Mouse (Mus musculus): ENCODE results near the gene Bsn. TPM values are rescaled to one million over a fixed set of nuclear protein-coding genes. Genes with fewer than 3 reads are reported as not detected.

Bsn gene
- polyA plus RNA-seq, 1 experiment, result 1.4 TPM

DNA sequence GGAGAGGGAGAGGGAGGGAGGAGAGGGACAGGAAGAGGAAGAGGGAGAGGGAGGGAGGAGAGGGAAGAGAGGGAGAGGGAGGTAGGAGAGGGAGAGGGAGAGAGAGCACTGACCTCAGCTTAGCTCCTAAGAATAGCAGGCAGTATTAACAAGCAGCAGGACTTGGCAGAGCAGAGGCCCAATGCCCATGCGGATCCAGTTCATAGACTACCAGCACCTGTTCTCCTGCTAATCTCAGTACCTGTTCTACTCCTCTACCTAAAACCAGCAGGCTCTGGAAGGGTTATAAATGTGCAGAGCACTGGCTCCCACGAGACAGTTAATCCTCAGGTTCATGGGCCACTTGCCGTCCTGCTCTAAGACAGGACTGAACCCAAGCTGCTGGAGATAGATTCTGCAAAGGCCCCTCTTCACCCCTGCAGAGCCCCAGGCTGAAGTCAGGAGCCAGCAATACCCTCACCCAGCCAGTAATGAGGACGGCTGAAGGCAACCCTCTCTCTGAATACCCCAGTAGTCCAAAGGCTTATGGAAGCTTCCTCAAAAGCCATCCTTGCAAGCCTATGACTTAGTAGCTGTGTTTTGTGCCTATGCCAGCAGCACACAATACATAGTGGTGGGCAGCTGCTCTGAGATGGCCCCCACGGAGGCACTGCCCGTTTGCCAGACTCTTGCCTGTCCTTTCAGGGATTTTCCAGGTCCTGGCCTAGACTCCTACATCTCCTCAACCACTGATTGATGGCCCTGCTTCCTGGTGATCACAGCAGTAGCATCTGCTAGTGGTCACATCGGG, 116.8 kb downstream of the Bsn start:
- H3K36me3 ChIP-seq (ENCODE audit: control insufficient read depth, insufficient read depth, low read length), result peaks cover 26% of the 10 kb centered on the region
- H3K4me3 ChIP-seq (ENCODE audit: low read depth, low read length), result no peak overlapping the region
- H3K27ac ChIP-seq (ENCODE audit: insufficient read depth, low read depth, low read length), result no peak overlapping the region
- TF ChIP-seq CTCF (IDR thresholded peaks at IDR 0.05; ENCODE audit: extremely low read depth, insufficient read length, insufficient replicate concordance, low read depth, low read length) (no peak), POLR2A (IDR thresholded peaks at IDR 0.05; ENCODE audit: low read depth, low read length) (no peak)
- WGBS, result 68% methylated on average over 7 of the region's 7 CpGs
- peaks cover 7% of the 10 kb centered on the region; the same call in 1 of the 2 replicates for H3K4me1 ChIP-seq (ENCODE audit: control insufficient read depth, insufficient read depth, insufficient read length, low read length)
- no peaks in the 10 kb centered on the region for H3K27me3 ChIP-seq (ENCODE audit: control insufficient read depth, insufficient read depth, low read length)

DNA sequence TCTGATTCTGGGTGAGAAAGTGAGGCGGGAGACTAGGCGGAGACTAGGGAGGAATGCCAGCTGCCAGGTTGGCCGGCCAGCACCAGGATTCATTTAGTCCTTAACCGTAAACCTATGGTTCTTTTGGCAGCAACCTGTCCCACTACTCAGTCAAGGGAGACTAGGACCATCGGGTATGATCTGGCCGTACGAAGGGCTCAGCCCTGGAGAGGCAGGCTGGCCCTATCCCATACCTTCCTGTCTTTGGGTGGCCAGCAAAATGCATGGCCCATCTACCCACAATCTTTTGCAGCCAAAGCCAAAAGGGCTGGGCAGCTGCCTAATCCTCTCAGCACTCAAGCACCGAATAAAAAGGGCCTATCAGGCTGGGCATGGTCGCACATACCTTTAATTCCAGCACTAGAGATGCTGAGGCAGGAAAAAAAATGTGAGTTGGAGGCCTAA, 117.7 kb downstream of the Bsn start:
- Histone ChIP-seq H3K4me3 (ENCODE audit: low read depth, low read length) (no peak overlapping the region), H3K36me3 (ENCODE audit: control insufficient read depth, insufficient read depth, low read length) (peaks cover 26% of the 10 kb centered on the region), H3K27ac (ENCODE audit: insufficient read depth, low read depth, low read length) (no peak overlapping the region), H3K27me3 (ENCODE audit: control insufficient read depth, insufficient read depth, low read length) (no peaks in the 10 kb centered on the region), H3K4me1 (ENCODE audit: control insufficient read depth, insufficient read depth, insufficient read length, low read length) (no peaks in the 10 kb centered on the region)
- no peak for TF ChIP-seq CTCF (IDR thresholded peaks at IDR 0.05; ENCODE audit: extremely low read depth, insufficient read length, insufficient replicate concordance, low read depth, low read length)
- no peak for TF ChIP-seq POLR2A (IDR thresholded peaks at IDR 0.05; ENCODE audit: low read depth, low read length)
- 44% methylated on average over 9 of the region's 9 CpGs for WGBS

DNA sequence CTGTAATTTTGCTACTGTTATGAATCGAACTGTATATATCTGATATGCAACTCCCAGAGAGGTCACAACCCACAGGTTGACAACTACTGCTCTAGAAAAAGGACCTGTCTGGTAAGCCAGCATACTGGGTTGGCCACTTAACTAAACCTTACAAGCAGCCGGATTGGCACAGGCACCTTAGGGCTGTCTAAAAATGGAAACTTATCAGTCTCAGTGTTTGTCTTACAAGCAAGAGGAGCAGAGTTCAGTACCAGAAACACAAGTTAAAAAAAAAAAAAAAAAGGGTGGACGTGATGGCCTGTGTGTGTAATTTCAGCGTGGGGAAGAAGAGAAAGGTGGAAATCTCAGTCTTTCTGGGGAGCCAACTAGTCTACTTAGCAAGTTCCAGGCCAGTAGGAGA, 118.4 kb downstream of the Bsn start:
- TF ChIP-seq POLR2A (IDR thresholded peaks at IDR 0.05; ENCODE audit: low read depth, low read length) (no peak), CTCF (IDR thresholded peaks at IDR 0.05; ENCODE audit: extremely low read depth, insufficient read length, insufficient replicate concordance, low read depth, low read length) (no peak)
- H3K27me3 ChIP-seq (ENCODE audit: control insufficient read depth, insufficient read depth, low read length), result no peaks in the 10 kb centered on the region
- H3K36me3 ChIP-seq (ENCODE audit: control insufficient read depth, insufficient read depth, low read length), result peaks cover 26% of the 10 kb centered on the region
- WGBS, result 36% methylated on average over 4 of the region's 4 CpGs
- no peaks in the 10 kb centered on the region for H3K4me1 ChIP-seq (ENCODE audit: control insufficient read depth, insufficient read depth, insufficient read length, low read length)
- H3K4me3 ChIP-seq (ENCODE audit: low read depth, low read length), result no peak overlapping the region
- no peak overlapping the region for H3K27ac ChIP-seq (ENCODE audit: insufficient read depth, low read depth, low read length)

DNA sequence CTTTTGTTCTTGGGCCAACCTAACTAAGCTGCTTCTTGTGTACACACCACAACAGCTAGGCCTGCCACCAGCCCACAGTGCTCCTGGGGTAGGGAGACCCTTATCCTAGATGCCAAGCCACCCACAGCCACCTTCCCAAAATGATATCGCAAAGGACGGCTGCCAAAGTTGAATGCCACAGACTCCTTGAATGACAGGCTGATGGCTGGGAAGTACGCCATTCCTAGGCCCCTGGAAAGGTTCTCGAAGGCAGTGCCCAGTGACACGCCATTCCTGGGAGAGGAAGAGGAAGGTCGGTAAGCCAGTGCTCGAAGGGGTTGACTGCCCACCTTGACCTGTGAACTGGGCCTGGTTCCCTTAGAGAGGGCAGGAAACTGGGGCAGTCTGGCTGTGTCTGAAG, 120.7 kb downstream of the Bsn start:
- Histone ChIP-seq H3K27me3 (ENCODE audit: control insufficient read depth, insufficient read depth, low read length) (no peaks in the 10 kb centered on the region), H3K4me3 (ENCODE audit: low read depth, low read length) (no peak overlapping the region), H3K27ac (ENCODE audit: insufficient read depth, low read depth, low read length) (no peak overlapping the region), H3K4me1 (ENCODE audit: control insufficient read depth, insufficient read depth, insufficient read length, low read length) (no peaks in the 10 kb centered on the region), H3K36me3 (ENCODE audit: control insufficient read depth, insufficient read depth, low read length) (peaks cover 26% of the 10 kb centered on the region)
- TF ChIP-seq POLR2A (IDR thresholded peaks at IDR 0.05; ENCODE audit: low read depth, low read length) (no peak), CTCF (IDR thresholded peaks at IDR 0.05; ENCODE audit: extremely low read depth, insufficient read length, insufficient replicate concordance, low read depth, low read length) (no peak)
- WGBS, result 94% methylated on average over 7 of the region's 7 CpGs

DNA sequence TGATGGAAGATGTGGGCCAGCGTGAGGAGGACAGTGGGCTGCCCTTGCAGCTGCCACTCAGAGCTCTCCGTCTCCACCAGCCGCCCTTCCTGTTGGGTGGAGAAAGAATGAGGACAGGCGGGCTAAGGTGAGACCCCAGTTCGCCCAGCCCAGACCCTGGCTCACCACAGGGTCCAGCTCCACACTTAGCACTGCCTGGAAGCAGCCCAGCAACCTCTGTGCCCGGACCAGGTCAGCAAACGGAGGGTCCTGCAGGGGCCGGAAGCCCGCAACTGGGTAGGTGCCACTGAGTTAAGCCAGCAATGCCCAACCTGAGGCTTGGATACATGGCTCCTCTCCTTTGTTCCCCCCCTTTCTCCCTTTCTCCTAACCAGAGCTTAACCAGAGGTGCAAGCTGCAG, 121.2 kb downstream of the Bsn start:
- no peak for TF ChIP-seq CTCF (IDR thresholded peaks at IDR 0.05; ENCODE audit: extremely low read depth, insufficient read length, insufficient replicate concordance, low read depth, low read length)
- no peak for TF ChIP-seq POLR2A (IDR thresholded peaks at IDR 0.05; ENCODE audit: low read depth, low read length)
- H3K27me3 ChIP-seq (ENCODE audit: control insufficient read depth, insufficient read depth, low read length), result no peaks in the 10 kb centered on the region
- no peak overlapping the region for H3K4me3 ChIP-seq (ENCODE audit: low read depth, low read length)
- H3K4me1 ChIP-seq (ENCODE audit: control insufficient read depth, insufficient read depth, insufficient read length, low read length), result no peaks in the 10 kb centered on the region
- H3K36me3 ChIP-seq (ENCODE audit: control insufficient read depth, insufficient read depth, low read length), result peaks cover 31% of the 10 kb centered on the region
- WGBS, result 93% methylated on average over 9 of the region's 9 CpGs
- no peak overlapping the region for H3K27ac ChIP-seq (ENCODE audit: insufficient read depth, low read depth, low read length)

DNA sequence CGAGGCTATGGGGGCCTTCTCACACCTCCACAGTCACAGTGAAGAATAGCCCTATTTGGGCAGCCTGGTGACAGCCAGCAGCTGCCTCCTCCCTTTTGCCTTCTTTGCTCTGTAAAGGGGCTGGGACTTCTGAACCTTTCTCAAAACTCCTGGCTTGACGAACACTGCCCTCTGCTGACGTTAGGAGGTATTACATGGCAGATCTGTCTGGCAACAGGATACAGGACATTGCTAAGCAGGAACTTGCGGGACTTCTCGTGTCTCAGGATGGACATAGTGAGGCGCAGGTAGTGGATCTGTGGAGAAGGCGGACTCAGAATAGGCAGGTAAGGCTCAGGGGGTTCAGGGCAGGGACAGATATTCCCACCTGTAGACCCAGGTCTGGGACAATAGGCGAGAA, 122.3 kb downstream of the Bsn start:
- 25% methylated on average over 8 of the region's 8 CpGs for WGBS
- no peak overlapping the region for H3K4me3 ChIP-seq (ENCODE audit: low read depth, low read length)
- H3K4me1 ChIP-seq (ENCODE audit: control insufficient read depth, insufficient read depth, insufficient read length, low read length), result no peaks in the 10 kb centered on the region
- TF ChIP-seq POLR2A (IDR thresholded peaks at IDR 0.05; ENCODE audit: low read depth, low read length) (no peak), CTCF (IDR thresholded peaks at IDR 0.05; ENCODE audit: extremely low read depth, insufficient read length, insufficient replicate concordance, low read depth, low read length) (peak; percentile 78; the same call in 1 of the 2 replicates)
- H3K27ac ChIP-seq (ENCODE audit: insufficient read depth, low read depth, low read length), result no peak overlapping the region
- no peaks in the 10 kb centered on the region for H3K27me3 ChIP-seq (ENCODE audit: control insufficient read depth, insufficient read depth, low read length)
- peaks cover 42% of the 10 kb centered on the region for H3K36me3 ChIP-seq (ENCODE audit: control insufficient read depth, insufficient read depth, low read length)

DNA sequence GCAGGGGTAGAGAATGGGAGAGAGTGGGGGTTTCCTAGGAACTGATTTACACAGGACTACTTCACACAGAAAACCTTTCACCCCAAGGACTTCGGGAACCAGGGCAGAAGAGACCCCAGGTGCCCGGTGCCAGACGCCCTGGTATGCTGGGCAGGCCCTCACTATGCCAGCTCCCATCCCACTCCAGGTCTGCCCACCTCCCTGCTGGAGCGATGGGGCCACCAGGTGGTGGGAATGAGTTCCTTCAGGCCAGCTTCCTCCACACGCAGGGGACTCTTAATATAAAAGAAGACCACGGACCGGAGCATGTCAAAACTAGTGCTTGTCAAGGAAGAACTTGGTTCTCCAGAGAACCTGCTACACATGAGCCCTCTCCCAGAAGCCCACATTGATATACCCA, 123.0 kb downstream of the Bsn start:
- WGBS, result 87% methylated on average over 7 of the region's 7 CpGs
- no peak for TF ChIP-seq CTCF (IDR thresholded peaks at IDR 0.05; ENCODE audit: extremely low read depth, insufficient read length, insufficient replicate concordance, low read depth, low read length)
- TF ChIP-seq POLR2A (IDR thresholded peaks at IDR 0.05; ENCODE audit: low read depth, low read length), result no peak
- no peak overlapping the region for H3K27ac ChIP-seq (ENCODE audit: insufficient read depth, low read depth, low read length)
- no peaks in the 10 kb centered on the region for H3K27me3 ChIP-seq (ENCODE audit: control insufficient read depth, insufficient read depth, low read length)
- no peak overlapping the region for H3K4me3 ChIP-seq (ENCODE audit: low read depth, low read length)
- H3K36me3 ChIP-seq (ENCODE audit: control insufficient read depth, insufficient read depth, low read length), result peaks cover 47% of the 10 kb centered on the region
- no peaks in the 10 kb centered on the region for H3K4me1 ChIP-seq (ENCODE audit: control insufficient read depth, insufficient read depth, insufficient read length, low read length)

Measured in small intestine, adult 2 months (tissue).